Mouse (Mus musculus) megakaryocyte, embryonic 14.5 days (primary cell): Measurements from ENCODE around the gene Slc41a2.

Source experiments
- FLI1 ChIP-seq: IDR thresholded peaks from 2 replicates; pipeline ENCODE4 v1.6.1; 2012; ENCODE audit warnings: low read length, inconsistent platforms, mixed read lengths
- GATA1 ChIP-seq: IDR thresholded peaks from 3 replicates; pipeline ENCODE4 v1.6.1; 2012; ENCODE audit warnings: mixed read lengths, low read length, inconsistent platforms, borderline replicate concordance

DNA sequence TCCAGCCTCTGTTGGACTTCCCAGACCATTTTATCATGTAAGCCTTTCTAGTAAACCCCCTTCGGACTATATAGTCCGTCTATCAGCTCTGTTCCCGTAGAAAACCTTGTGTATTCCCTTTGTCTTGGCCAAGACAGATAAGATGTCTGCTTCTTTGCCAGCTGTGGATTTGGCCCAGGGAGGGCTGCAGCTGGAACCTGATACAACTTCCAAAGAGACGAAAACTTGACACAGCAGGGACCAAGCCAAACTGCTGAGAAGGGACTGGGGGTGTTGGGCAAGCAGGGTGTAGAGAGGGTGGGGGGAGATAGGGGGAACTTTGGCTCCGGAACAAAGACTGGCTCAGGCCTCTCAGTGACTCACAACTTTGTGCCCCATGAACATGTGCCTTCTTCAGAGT, 120.4 kb downstream of the Slc41a2 start:
- TF ChIP-seq GATA1 (no peak), FLI1 (no peak)
